Mouse (Mus musculus) heart, postnatal 4 days (tissue): ENCODE measurements around the gene Pif1. TPM values are rescaled to one million over a fixed set of nuclear protein-coding genes. Genes with fewer than 3 reads are reported as not detected.
A peak's percentile ranks its signal among the peaks of the same experiment; 100 is the strongest.

Source experiments
- DNase-seq: peaks from one replicate; pipeline ENCODE4 v3.0.0; 2021
- total RNA-seq, 2 experiments: library from RNA; stranded (reverse); gene quantifications; 2 replicates each; pipeline ENCODE4 v1.2.3; 2021

Pif1 gene
- total RNA-seq, 2 experiments from 2014 or later = 6.2 to 7.6 TPM

DNA sequence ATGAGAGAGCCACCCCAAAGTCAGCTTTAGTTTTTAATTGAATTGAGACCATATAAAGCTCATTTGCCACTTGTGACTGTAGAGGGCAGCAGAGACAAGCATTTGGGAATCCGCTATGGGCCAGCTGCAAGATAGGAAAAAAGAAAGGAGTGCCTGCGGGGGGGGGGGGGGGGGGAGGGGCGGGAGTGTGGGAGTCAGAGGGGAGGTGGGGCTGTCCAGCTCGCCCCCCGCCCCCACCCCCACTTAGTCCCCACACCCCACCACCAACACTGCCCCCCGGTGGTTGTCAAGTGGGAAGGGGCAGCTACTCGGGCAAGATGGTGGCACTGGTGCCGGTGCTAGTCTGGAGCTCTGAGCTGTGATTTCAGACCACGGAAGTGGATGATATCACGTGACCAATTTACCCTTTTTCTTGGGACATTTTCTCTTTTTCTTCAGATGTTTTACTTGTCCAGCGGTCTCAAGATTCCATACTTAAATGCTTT lies 11.8 kb downstream of the Pif1 start:
- DNase-seq = peak; percentile 71

- DNase-seq = no peak
Observed at GRCm38 (mm10) chr9:65600951-65601350, 14.0 kb downstream of the Pif1 start.

DNA sequence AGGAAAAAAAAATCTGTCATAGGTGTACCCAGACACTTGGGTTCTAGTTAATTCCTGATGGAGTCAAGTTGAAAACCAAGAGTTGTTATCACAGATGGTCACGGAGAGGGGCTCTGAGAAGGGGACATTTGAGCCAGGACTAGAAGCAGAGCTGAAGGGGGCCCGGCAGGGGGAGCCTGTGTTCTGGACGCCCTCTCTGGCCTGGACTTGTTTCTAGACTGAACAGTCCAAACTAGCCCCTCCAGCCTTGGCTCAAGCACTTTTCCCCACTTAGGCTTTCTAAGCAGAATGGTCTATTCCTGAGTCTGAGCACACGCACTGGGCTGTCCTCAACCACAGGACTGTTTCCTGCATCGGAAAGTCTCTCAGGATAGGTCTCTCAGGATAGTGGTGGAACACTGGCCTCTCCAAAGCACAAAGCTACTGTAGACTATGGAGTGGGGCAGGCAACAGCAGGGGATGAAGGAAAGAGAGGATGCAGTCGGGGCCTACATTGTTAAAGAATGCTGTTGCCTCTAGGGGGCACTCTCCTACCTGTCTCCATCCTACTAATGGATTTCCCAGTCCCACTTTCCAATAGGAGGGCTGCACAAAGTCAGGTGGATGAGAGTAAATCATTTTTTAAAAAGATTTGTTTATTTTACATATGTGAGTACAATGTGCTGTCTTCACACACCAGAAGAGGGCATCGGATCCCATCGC lies 16.6 kb downstream of the Pif1 start:
- no peak for DNase-seq

GRCm38 (mm10) chr9:65605471-65606136 lies 18.6 kb downstream of the Pif1 start:
- peak; percentile 79 for DNase-seq

DNA sequence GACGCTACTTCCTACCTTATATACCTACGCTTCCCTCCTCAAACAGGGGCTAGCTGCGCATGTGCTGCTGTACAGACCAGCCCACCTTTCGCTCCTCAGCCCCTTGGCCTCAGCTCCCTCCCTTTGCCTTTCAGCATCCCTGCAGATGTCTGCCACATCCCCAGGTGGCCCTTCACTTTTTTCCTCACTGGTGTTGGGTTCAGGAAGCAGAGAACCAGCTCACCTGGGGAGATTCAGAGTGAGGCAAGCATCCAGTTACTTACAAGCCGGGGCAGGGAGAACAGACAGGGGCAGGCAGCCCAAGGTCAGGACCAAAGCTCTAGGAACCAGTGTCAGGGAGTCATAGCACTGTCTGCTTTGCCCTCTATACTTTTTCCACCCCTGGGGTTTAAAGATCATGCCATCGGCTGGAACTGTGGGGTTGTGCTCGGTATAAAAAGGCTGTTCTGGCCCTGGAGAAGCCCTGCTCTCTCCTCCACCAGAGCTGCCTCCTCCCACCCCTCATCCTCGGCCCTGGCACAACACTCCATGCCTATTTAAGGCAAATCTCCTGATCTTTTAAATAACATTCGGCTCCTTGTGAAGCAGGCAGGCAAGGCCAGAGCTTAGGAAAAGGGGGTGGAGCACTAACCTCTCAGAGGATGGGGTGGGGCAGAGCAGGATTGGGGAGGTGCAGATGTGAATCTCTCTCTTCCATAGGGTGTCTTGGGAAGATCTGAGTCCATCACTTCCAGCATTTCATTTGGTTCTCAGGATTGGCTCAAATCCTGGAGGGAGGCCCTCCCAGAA lies 19.6 kb downstream of the Pif1 start:
- DNase-seq = no peak

DNA sequence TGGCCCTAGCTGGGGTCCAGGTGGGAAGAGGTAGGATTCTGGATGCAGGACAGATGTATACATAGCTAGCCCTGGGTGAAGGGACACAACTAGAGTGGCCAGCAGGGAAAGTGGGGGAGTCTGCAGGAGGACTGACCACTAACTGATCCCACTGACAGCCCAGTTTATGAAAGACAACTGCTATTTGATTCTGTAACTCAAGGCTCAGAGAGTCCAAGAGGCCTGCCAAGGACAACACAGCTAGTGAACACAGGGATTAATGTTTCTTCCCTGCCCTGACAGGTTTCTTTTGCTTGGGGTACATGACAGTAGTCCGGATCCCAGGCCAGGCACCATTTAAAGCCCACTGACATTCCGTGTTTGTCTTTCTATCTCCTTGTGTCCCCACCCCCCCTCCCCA lies 20.2 kb downstream of the Pif1 start:
- DNase-seq = no peak

DNA sequence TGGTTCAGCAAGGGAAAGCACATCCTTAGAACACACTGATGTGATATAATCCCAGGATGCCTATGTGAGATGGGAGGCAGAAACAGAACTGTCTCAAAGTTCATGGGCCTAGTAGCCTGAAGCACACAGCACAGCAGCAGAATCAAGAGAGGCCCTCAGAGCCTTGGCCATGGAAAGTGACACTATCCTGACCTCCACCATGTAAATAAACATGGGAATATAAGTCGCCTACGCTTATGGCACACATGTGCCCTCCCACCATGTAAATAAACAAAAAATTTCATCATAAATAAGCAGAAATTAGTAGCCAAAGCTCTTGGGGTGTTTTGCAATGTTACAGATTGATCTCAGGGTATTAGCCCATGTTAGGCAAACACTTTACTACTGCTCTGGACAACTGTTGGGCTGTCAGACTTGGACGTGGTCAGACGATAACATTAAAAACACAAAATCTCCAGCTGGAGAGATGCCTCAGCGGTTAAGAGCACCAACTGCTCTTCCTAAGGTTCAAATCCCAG lies 25.1 kb downstream of the Pif1 start:
- no peak for DNase-seq

- peak; percentile 46 for DNase-seq
Observed at GRCm38 (mm10) chr9:65613098-65613497, 26.1 kb downstream of the Pif1 start.

GRCm38 (mm10) chr9:65619311-65619710 lies 32.4 kb downstream of the Pif1 start:
- no peak for DNase-seq

DNA sequence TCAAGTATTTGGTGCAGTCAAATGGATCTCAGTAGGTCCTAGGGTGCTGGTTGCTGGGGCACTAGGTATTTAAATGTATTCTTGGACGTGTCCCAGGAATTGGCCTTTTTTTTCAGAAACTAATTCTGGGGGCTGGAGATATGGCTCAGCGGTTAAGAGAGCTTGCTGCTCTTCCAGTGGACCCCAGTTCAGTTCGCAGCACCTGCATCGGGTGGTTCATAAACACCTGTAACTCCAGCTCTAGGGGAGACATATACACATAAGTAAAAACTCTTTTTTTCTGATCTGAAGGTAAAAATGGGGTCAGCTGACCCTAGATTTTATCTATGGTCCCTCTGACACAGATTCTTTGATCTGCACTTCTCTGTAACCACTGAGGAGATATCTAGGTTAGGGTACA lies 34.2 kb downstream of the Pif1 start:
- DNase-seq = no peak

GRCm38 (mm10) chr9:65621666-65622065 lies 34.7 kb downstream of the Pif1 start:
- DNase-seq = no peak

- DNase-seq = no peak
Observed at GRCm38 (mm10) chr9:65622826-65623225, 35.9 kb downstream of the Pif1 start.

DNA sequence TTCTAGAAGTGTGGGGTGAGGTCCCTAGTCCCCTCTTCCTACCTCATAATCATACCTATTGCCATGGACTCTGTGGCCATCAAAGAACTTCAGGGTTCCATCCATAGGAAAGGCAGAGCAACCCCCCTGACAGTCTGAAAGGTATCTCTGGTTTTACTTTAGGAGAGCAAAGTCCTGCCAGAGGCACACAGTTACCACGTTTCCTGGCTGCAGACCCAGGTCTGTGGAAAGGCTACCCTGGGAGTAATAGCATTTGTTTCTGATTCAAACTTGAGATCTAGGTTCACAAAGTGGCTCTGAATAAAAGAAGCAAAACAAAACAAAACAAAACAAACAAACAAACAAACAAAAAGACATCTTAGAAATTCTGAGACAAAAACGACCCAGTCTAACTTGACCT lies 37.3 kb downstream of the Pif1 start:
- DNase-seq = no peak

DNA sequence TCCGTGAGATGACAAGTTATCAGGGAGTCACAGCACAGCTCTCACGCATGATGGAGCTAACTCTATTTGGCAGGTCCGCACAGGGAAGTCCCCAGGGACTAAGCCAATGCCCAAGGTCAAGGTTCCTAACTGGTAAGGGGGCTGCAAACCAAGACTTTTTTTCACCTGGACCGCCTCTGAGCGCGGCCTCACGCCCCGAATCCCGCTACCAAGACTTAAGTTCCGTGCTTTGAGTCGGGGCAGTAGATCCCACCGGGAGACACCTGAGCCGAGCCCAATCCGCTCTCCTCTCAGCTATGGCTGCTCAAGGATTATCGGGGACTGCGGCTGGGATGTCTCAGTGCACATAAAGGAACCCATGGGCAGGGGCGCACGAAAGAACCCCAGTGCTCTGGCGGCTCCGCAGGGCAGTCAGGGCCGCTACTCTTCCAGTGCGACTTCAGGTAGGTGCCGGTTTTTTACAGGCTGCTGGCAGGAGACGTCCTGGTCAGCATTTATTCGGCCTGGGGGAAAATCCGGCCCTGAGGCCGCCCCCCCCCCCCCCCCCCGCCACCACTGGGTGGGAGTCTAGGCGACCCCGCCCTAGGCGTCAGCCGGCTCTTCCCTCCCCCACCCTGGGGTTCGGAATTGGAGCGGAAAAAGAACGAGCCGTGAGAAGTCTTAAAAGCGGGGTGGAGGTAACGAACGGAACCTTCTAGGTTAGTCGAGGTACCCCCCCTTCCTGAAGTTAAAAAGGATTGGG lies 42.2 kb downstream of the Pif1 start, which contains the start of gene Rbpms2:
Gene Rbpms2 (plus strand): TSS at position 624 of the 742 bp plus-strand sequence.
- peak; percentile 62 for DNase-seq

GRCm38 (mm10) chr9:65629767-65630630 lies 43.0 kb downstream of the Pif1 start:
- DNase-seq = peak; percentile 76

- DNase-seq = peak; percentile 59
Observed at GRCm38 (mm10) chr9:65630631-65631353, 43.8 kb downstream of the Pif1 start.

DNA sequence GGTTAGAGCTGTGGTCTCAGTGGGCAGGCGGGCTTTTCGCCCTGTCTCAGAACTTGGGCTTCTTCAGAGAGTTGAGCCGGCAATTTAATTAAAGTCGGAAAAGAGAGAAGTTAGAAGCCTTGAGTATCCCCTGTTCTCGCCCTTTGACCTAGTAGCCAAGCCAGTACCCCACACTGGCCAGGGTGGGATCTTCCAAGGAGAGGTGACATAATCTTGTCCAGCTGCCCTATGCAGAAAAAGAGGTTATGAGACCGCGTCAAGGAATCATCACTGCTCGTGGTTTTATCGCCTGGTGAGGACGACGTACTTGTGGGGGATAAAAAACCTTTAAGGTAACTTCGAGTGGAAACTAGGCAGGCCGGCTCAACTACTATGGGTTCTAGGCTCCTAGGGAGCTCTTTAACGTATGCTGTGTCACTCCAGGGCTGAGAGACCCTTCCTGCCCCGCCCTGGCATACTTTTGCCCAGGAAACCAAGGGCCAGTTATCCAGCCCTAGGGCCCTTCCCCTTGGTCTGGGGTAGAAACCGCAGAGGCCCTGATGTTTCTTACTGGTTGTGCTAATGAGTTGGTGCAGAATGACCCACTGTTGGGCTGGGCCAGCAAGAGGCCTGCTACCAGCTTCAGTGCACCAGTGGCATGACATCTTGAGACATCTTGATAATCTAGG lies 44.5 kb downstream of the Pif1 start:
- no peak for DNase-seq

GRCm38 (mm10) chr9:65635766-65636165 lies 48.8 kb downstream of the Pif1 start:
- DNase-seq = no peak

DNA sequence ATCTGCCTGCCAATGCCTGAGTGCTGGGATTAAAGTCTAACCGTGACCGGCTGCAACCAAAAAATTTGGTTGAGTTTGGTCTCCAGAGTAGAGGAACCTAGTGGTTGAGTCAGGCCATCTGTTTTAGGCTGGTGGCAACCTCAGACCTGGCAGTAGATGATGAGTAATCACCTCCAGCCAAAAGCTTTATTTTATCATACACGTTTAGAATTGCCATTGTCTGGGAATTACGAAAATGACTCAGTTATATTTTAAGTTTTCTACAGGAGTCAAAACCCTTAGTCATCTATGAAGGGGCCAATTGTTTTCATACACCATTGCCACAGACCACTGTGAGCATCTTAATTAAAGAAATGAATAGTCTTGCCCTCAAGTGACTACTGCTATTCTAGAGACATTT lies 50.0 kb downstream of the Pif1 start:
- no peak for DNase-seq

DNA sequence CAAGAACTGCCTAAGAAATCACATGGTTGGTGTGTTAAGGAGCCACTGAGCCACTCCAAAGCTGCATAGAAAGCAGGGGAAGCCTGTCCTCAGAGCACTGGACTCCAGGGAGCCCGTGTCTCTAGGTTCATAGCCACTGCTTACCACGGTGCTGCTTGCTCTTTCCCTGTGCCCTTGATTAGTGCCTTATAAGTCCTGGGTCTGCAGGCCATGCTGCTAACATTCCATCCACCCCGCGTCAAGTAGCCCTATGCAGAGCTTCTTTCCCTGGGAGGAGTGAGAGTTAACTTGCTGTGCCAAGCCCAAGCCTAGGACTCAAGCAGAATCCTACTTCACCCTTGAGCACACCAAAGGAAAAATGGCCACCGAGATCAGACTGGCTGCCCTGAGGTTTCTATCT lies 52.1 kb downstream of the Pif1 start:
- DNase-seq = peak; percentile 42
